Mouse (Mus musculus) E14TG2a.4 (cell line): ENCODE measurements around the gene Hist4h4.

Experiments
- CTCF ChIP-seq: conservative IDR thresholded peaks from 2 replicates; pipeline ENCODE4 v1.5.1; 2014; ENCODE audit warnings: low read length
- NANOG ChIP-seq: IDR thresholded peaks from 2 replicates; pipeline ENCODE4 v1.6.1; 2014; ENCODE audit warnings: borderline replicate concordance, low read length, mixed read lengths
- POU5F1 ChIP-seq: IDR thresholded peaks from 2 replicates; pipeline ENCODE4 v1.6.1; 2014; ENCODE audit warnings: low read length, borderline replicate concordance

GRCm38 (mm10) chr6:136782761-136783160, 21.5 kb downstream of the Hist4h4 start:
- TF ChIP-seq CTCF (no peak), POU5F1 (no peak), NANOG (no peak)
